Mouse (Mus musculus) granulocyte monocyte progenitor cell, adult 5-6 weeks (primary cell): ENCODE data around the gene Klf9. TPM values are rescaled to one million over a fixed set of nuclear protein-coding genes. Genes with fewer than 3 reads are reported as not detected.
A peak's percentile ranks its signal among the peaks of the same experiment; 100 is the strongest.

Source experiments
- ATAC-seq: replicated peaks from 2 replicates; pipeline ENCODE4 v1.8.0; 2016; ENCODE audit warnings: mild to moderate bottlenecking, moderate TSS enrichment, inconsistent platforms; ENCODE audit not compliant: poor library complexity, severe bottlenecking
- total RNA-seq, 2 experiments: library from RNA; stranded (forward) in 1 of 2; stranded (reverse) in 1 of 2; fragments of 200-712, 200-1000 nt in 1 of 2; fragments of >200 nt in 1 of 2; fragmentation: Nextera tagmentation in 1 of 2; gene quantifications; 2 replicates each; pipeline ENCODE4 v1.2.3; 2014 to 2017

The Klf9 gene
- total RNA-seq (2014; fragmentation: Nextera tagmentation) (11.2 and 14.9 TPM in 2 replicates), total RNA-seq (2017) (9.1 and 14.0 TPM in 2 replicates)

GRCm38 (mm10) chr19:23140689-23141317 lies at the start of gene Klf9:
Gene Klf9 (plus strand): TSS chr19:23141226.
- peak; percentile 74 for ATAC-seq

GRCm38 (mm10) chr19:23091586-23091985 lies 49.4 kb upstream of the Klf9 start:
- no peak for ATAC-seq

- no peak for ATAC-seq
Observed at GRCm38 (mm10) chr19:23093548-23093947, 47.5 kb upstream of the Klf9 start.

GRCm38 (mm10) chr19:23094906-23095305 lies 46.1 kb upstream of the Klf9 start:
- ATAC-seq: no peak

- ATAC-seq: no peak
Observed at GRCm38 (mm10) chr19:23106859-23107258, 34.2 kb upstream of the Klf9 start.

GRCm38 (mm10) chr19:23107335-23107734 lies 33.7 kb upstream of the Klf9 start:
- ATAC-seq: no peak

- no peak for ATAC-seq
Observed at GRCm38 (mm10) chr19:23121875-23122274, 19.2 kb upstream of the Klf9 start.

- no peak for ATAC-seq
Observed at GRCm38 (mm10) chr19:23124023-23124550, 16.9 kb upstream of the Klf9 start.

GRCm38 (mm10) chr19:23125227-23126150 lies 15.5 kb upstream of the Klf9 start:
- peak; percentile 92 for ATAC-seq

- no peak for ATAC-seq
Observed at GRCm38 (mm10) chr19:23129908-23130307, 11.1 kb upstream of the Klf9 start.

GRCm38 (mm10) chr19:23132106-23132635 lies 8.9 kb upstream of the Klf9 start:
- ATAC-seq: no peak

- ATAC-seq: no peak
Observed at GRCm38 (mm10) chr19:23132720-23133426, 8.2 kb upstream of the Klf9 start.

GRCm38 (mm10) chr19:23133427-23134094 lies 7.5 kb upstream of the Klf9 start:
- no peak for ATAC-seq

- ATAC-seq: peak; percentile 47
Observed at GRCm38 (mm10) chr19:23134095-23134440, 7.0 kb upstream of the Klf9 start.

GRCm38 (mm10) chr19:23134441-23135301 lies 6.4 kb upstream of the Klf9 start:
- peak; percentile 66 for ATAC-seq

- ATAC-seq: peak; percentile 41
Observed at GRCm38 (mm10) chr19:23135349-23136201, 5.5 kb upstream of the Klf9 start.

GRCm38 (mm10) chr19:23136202-23136850 lies 4.7 kb upstream of the Klf9 start:
- no peak for ATAC-seq

- ATAC-seq: no peak
Observed at GRCm38 (mm10) chr19:23137295-23137694, 3.7 kb upstream of the Klf9 start.
